Mouse (Mus musculus) kidney, embryonic 16.5 days (tissue): ENCODE results near the gene DXBay18. TPM values are rescaled to one million over a fixed set of nuclear protein-coding genes. Genes with fewer than 3 reads are reported as not detected.

Experiments used
- polyA plus RNA-seq: library from polyadenylated mRNA; unstranded; fragments of >200 nt; fragmentation: Nextera tagmentation; extraction: Ambion mirVana; gene quantifications from 2 replicates; pipeline ENCODE4 v1.2.1, GENCODE M21; 2015

DXBay18 gene
- polyA plus RNA-seq, 1 experiment from 2014 or later = not detected

Other genes with a start within 250 kb of the DXBay18 start
- gene Cetn2, start 231.0 kb downstream of the DXBay18 start, polyA plus RNA-seq = 84.4 and 85.0 TPM in 2 replicates
- 28.2 and 30.4 TPM in 2 replicates for gene Nsdhl, start 230.9 kb downstream of the DXBay18 start, polyA plus RNA-seq
- 7.5 and 7.6 TPM in 2 replicates for gene Zfp185, start 162.1 kb downstream of the DXBay18 start, polyA plus RNA-seq
- 0.14 TPM in 1 of 2 replicates, not detected in the other for gene Pnma5, start 112.3 kb downstream of the DXBay18 start, polyA plus RNA-seq
- gene Pnma3, start 84.7 kb downstream of the DXBay18 start, polyA plus RNA-seq = 0.04 and 0.10 TPM in 2 replicates
- gene Xlr4a, start 67.0 kb downstream of the DXBay18 start, polyA plus RNA-seq = 0.54 and 0.98 TPM in 2 replicates
- gene Xlr3a, start 52.4 kb downstream of the DXBay18 start, polyA plus RNA-seq = 2.3 and 3.6 TPM in 2 replicates
- not detected in 2 replicates for gene Gm14685, start 32.4 kb downstream of the DXBay18 start, polyA plus RNA-seq
- gene Xlr5b, start 654 bp downstream of the DXBay18 start, polyA plus RNA-seq = not detected in 2 replicates
- not detected in 2 replicates for gene Spin2d, start 27.5 kb upstream of the DXBay18 start, polyA plus RNA-seq
- 11.8 and 14.0 TPM in 2 replicates for gene Xlr3b, start 42.8 kb upstream of the DXBay18 start, polyA plus RNA-seq
- 0.51 and 1.1 TPM in 2 replicates for gene Xlr4b, start 64.9 kb upstream of the DXBay18 start, polyA plus RNA-seq
- 10.6 and 10.7 TPM in 2 replicates for gene F8a, start 78.8 kb upstream of the DXBay18 start, polyA plus RNA-seq
- not detected in 2 replicates for gene Xlr4c, start 93.7 kb upstream of the DXBay18 start, polyA plus RNA-seq
- not detected in 2 replicates for gene Xlr3c, start 115.9 kb upstream of the DXBay18 start, polyA plus RNA-seq
- not detected in 2 replicates for gene Xlr5a, start 143.5 kb upstream of the DXBay18 start, polyA plus RNA-seq
- not detected in 2 replicates for gene Xlr5c, start 143.5 kb upstream of the DXBay18 start, polyA plus RNA-seq
- not detected in 2 replicates for gene Gm45015, start 187.4 kb upstream of the DXBay18 start, polyA plus RNA-seq
- gene Zfp275, start 193.2 kb upstream of the DXBay18 start, polyA plus RNA-seq = 13.8 and 14.7 TPM in 2 replicates
- not detected in 2 replicates for gene Gm18336, start 249.3 kb upstream of the DXBay18 start, polyA plus RNA-seq